Mouse (Mus musculus): Measurements from ENCODE around the gene Fbxo34. TPM values are rescaled to one million over a fixed set of nuclear protein-coding genes. Genes with fewer than 3 reads are reported as not detected.
A peak's percentile ranks its signal among the peaks of the same experiment; 100 is the strongest.

Gene Fbxo34
- polyA plus RNA-seq, 1 experiment from 2014 or later, result 24.8 TPM

- 68% methylated on average over 5 of the region's 5 CpGs for WGBS (ENCODE audit: insufficient replicate concordance)
- H3K4me1 ChIP-seq (ENCODE audit: control insufficient read depth, insufficient read depth, low read length), result no peaks in the 10 kb centered on the region
Observed at GRCm38 (mm10) chr14:47544286-47544685, 94.1 kb downstream of the Fbxo34 start.

DNA sequence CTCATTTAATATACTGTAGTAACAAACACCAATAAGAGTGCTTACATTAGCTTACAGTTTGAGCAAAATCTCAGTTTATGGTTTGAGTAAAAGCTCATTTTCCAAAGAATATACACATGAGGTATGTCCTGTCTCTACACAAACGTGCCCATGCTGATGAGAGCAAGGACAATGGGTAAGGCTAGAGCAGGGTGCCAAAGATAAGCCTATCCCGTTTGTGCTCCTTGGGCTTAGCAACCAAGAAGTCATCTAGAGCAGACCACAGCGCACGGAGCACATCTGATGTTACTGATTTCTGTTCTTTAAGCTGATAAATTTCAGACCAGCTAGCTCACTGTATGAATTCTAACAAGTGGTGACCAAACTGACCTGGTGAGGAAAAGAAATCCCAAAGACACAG lies 94.7 kb downstream of the Fbxo34 start:
- Histone ChIP-seq H3K27me3 (ENCODE audit: control insufficient read depth, insufficient read depth, low read length) (no peaks in the 10 kb centered on the region), H3K27ac (ENCODE audit: low read depth, low read length) (no peak overlapping the region), H3K4me2 (no peak overlapping the region), H3K4me1 (ENCODE audit: control insufficient read depth, insufficient read depth, low read length) (no peaks in the 10 kb centered on the region), H3K9ac (ENCODE audit: low read depth, low read length) (no peak overlapping the region), H3K4me3 (ENCODE audit: low read depth, low read length) (no peak overlapping the region), H3K9me3 (replicated peaks; ENCODE audit: control insufficient read depth, low read length) (no peaks in the 10 kb centered on the region), H3K36me3 (ENCODE audit: control insufficient read depth, insufficient read depth, low read length) (peaks cover 5% of the 10 kb centered on the region)
- no peak for ATAC-seq (replicated peaks; ENCODE audit: insufficient number of reproducible peaks, low FRiP score, low TSS enrichment)
- WGBS (ENCODE audit: insufficient replicate concordance), result 83% methylated on average over 4 of the region's 4 CpGs

More at GRCm38 (mm10) chr14:47544286-47544685, 94.1 kb downstream of the Fbxo34 start:
- Histone ChIP-seq H3K27ac (ENCODE audit: low read depth, low read length) (no peak overlapping the region), H3K27me3 (ENCODE audit: control insufficient read depth, insufficient read depth, low read length) (no peaks in the 10 kb centered on the region), H3K9ac (ENCODE audit: low read depth, low read length) (no peak overlapping the region), H3K36me3 (ENCODE audit: control insufficient read depth, insufficient read depth, low read length) (peaks cover 6% of the 10 kb centered on the region), H3K4me2 (no peak overlapping the region), H3K9me3 (replicated peaks; ENCODE audit: control insufficient read depth, low read length) (no peaks in the 10 kb centered on the region), H3K4me3 (ENCODE audit: low read depth, low read length) (no peak overlapping the region)
- no peak for ATAC-seq (replicated peaks; ENCODE audit: insufficient number of reproducible peaks, low FRiP score, low TSS enrichment)

DNA sequence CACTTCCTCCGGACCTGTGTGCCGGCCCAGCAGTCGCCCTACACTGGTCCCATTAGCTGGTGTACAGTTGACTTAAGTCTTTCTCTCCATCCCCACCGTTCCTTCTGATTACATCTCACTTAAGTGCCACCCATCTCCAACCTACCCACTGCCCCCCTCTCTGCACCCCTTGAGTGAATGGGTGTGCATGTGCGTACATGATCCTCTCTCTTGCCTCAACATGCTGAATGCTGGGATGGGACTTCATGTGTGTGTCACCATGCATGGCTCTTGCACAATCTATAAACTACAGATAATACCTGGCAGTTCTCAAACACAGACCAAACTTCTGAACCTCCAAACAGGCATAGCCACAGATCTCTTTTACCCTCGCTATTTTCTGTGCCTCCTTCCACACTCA lies 101.4 kb downstream of the Fbxo34 start:
- Histone ChIP-seq H3K27ac (ENCODE audit: low read depth, low read length) (no peak overlapping the region), H3K9me3 (replicated peaks; ENCODE audit: control insufficient read depth, low read length) (no peaks in the 10 kb centered on the region), H3K9ac (ENCODE audit: low read depth, low read length) (no peak overlapping the region), H3K4me3 (ENCODE audit: low read depth, low read length) (no peak overlapping the region), H3K27me3 (ENCODE audit: control insufficient read depth, insufficient read depth, low read length) (no peaks in the 10 kb centered on the region), H3K4me1 (ENCODE audit: control insufficient read depth, insufficient read depth, low read length) (no peaks in the 10 kb centered on the region), H3K36me3 (ENCODE audit: control insufficient read depth, insufficient read depth, low read length) (0 out of 2 replicates have a peak, but pooled peaks cover 3% of the 10 kb centered on the region), H3K4me2 (no peak overlapping the region)
- WGBS (ENCODE audit: insufficient replicate concordance), result 92% methylated on average over 6 of the region's 6 CpGs
- no peak for ATAC-seq (replicated peaks; ENCODE audit: insufficient number of reproducible peaks, low FRiP score, low TSS enrichment)

- no peak overlapping the region for H3K9ac ChIP-seq (ENCODE audit: low read depth, low read length)
- H3K4me3 ChIP-seq (ENCODE audit: low read depth, low read length), result no peak overlapping the region
- ATAC-seq (replicated peaks; ENCODE audit: insufficient number of reproducible peaks, low FRiP score, low TSS enrichment), result no peak
- H3K4me2 ChIP-seq, result no peak overlapping the region
- no peaks in the 10 kb centered on the region for H3K4me1 ChIP-seq (ENCODE audit: control insufficient read depth, insufficient read depth, low read length)
- 83% methylated on average over 2 of the region's 2 CpGs for whole genome bisulfite sequencing (ENCODE audit: insufficient replicate concordance)
- H3K27me3 ChIP-seq (ENCODE audit: control insufficient read depth, insufficient read depth, low read length), result no peaks in the 10 kb centered on the region
- no peak overlapping the region for H3K27ac ChIP-seq (ENCODE audit: low read depth, low read length)
- no peaks in the 10 kb centered on the region for H3K9me3 ChIP-seq (replicated peaks; ENCODE audit: control insufficient read depth, low read length)
- 0 out of 2 replicates have a peak, but pooled peaks cover 2% of the 10 kb centered on the region for H3K36me3 ChIP-seq (ENCODE audit: control insufficient read depth, insufficient read depth, low read length)
Observed at GRCm38 (mm10) chr14:47553380-47553779, 103.2 kb downstream of the Fbxo34 start.

DNA sequence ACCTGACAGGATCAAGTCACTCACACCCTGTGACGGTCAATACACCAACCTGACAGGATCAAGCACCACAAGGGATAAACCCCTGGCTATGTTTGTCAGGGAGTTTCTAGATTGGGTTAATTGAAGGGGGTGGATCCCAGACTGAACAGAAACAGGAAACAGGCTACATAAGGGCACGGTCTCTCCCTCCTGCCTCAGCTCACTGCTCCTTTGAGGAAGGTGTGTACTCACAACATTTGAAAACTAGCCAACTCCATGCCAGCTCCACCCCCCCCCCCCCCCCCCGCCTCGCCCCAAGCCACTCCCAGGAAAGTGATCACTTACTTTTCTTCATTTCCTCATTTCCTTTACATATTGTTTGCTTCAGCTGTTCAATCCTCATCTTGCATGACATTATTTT lies 104.0 kb downstream of the Fbxo34 start:
- WGBS (ENCODE audit: insufficient replicate concordance), result 82% methylated on average over 4 of the region's 4 CpGs
- Histone ChIP-seq H3K9me3 (replicated peaks; ENCODE audit: control insufficient read depth, low read length) (no peaks in the 10 kb centered on the region), H3K36me3 (ENCODE audit: control insufficient read depth, insufficient read depth, low read length) (no peaks in the 10 kb centered on the region), H3K4me1 (ENCODE audit: control insufficient read depth, insufficient read depth, low read length) (no peaks in the 10 kb centered on the region), H3K27me3 (ENCODE audit: control insufficient read depth, insufficient read depth, low read length) (no peaks in the 10 kb centered on the region), H3K4me2 (no peak overlapping the region), H3K9ac (ENCODE audit: low read depth, low read length) (no peak overlapping the region), H3K27ac (ENCODE audit: low read depth, low read length) (no peak overlapping the region), H3K4me3 (ENCODE audit: low read depth, low read length) (no peak overlapping the region)
- ATAC-seq (replicated peaks; ENCODE audit: insufficient number of reproducible peaks, low FRiP score, low TSS enrichment), result no peak

DNA sequence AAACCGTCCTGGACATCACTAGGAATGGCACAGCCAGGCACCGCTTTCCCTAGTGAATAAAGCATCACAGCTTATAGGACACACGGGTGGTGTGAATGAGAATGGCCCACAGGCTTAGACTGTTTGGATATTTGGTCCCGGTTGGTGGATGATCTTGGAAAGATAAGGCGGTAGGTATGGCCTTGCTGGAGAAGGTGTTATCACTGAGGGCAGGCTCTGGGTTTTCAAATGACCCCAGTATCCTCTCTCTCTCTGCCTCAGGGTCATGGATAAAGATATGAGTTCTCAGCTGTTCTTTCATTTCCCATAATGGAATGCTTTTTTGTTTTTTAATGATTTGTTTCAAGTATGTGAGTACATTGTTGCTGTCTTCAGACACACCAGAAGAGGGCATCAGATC lies 105.0 kb downstream of the Fbxo34 start:
- Histone ChIP-seq H3K4me2 (no peak overlapping the region), H3K27ac (ENCODE audit: low read depth, low read length) (no peak overlapping the region), H3K9ac (ENCODE audit: low read depth, low read length) (no peak overlapping the region), H3K4me3 (ENCODE audit: low read depth, low read length) (no peak overlapping the region), H3K4me1 (ENCODE audit: control insufficient read depth, insufficient read depth, low read length) (no peaks in the 10 kb centered on the region), H3K36me3 (ENCODE audit: control insufficient read depth, insufficient read depth, low read length) (no peaks in the 10 kb centered on the region), H3K27me3 (ENCODE audit: control insufficient read depth, insufficient read depth, low read length) (no peaks in the 10 kb centered on the region), H3K9me3 (replicated peaks; ENCODE audit: control insufficient read depth, low read length) (no peaks in the 10 kb centered on the region)
- WGBS (ENCODE audit: insufficient replicate concordance), result 85% methylated on average over 5 of the region's 5 CpGs
- ATAC-seq (replicated peaks; ENCODE audit: insufficient number of reproducible peaks, low FRiP score, low TSS enrichment), result 0 out of 2 replicates have a peak, but pooled peaks have one; percentile 35

DNA sequence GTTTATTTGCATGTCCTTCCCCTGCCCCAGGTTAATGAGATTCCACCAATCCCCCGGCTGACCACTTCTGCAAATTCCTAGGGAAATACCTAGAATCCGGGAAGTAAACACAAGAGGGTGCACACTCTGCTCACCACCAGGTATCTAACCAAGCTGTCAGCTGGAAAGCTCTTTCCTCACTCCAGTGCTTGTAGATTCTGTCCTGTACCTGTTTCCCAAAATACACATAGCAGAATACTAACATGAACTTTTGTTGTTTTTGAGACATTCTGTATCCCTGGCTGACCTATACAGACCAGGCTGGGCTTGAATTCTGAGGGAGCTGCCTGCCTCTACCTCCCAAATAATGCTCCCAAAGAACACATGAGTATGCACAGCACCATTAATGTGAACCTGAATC lies 110.5 kb downstream of the Fbxo34 start:
- Histone ChIP-seq H3K9ac (ENCODE audit: low read depth, low read length) (no peak overlapping the region), H3K4me1 (ENCODE audit: control insufficient read depth, insufficient read depth, low read length) (no peaks in the 10 kb centered on the region), H3K4me2 (no peak overlapping the region), H3K9me3 (replicated peaks; ENCODE audit: control insufficient read depth, low read length) (no peaks in the 10 kb centered on the region), H3K36me3 (ENCODE audit: control insufficient read depth, insufficient read depth, low read length) (no peaks in the 10 kb centered on the region), H3K4me3 (ENCODE audit: low read depth, low read length) (no peak overlapping the region), H3K27me3 (ENCODE audit: control insufficient read depth, insufficient read depth, low read length) (no peaks in the 10 kb centered on the region), H3K27ac (ENCODE audit: low read depth, low read length) (no peak overlapping the region)
- WGBS (ENCODE audit: insufficient replicate concordance), result 80% methylated on average over 2 of the region's 2 CpGs
- ATAC-seq (replicated peaks; ENCODE audit: insufficient number of reproducible peaks, low FRiP score, low TSS enrichment), result no peak

DNA sequence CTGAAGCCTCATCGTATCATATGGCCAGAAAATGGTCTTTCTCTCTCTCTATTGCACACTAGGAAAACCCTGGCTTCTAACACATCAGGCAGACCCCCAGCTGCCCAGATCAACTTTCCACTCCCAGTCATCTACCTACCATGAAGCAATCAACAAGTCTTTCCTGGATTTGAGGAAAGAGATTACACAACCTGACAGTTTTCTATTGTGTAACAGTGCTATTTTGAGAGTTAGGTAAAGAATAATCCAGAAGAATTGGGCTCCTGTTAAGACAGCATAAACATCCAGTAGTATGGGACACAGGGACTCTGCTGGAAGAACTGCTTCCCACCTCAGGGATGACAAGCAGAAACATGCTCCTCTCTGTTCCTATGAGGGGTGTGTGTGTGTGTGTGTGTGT lies 112.3 kb downstream of the Fbxo34 start:
- Histone ChIP-seq H3K4me3 (ENCODE audit: low read depth, low read length) (no peak overlapping the region), H3K9me3 (replicated peaks; ENCODE audit: control insufficient read depth, low read length) (no peaks in the 10 kb centered on the region), H3K27me3 (ENCODE audit: control insufficient read depth, insufficient read depth, low read length) (no peaks in the 10 kb centered on the region), H3K9ac (ENCODE audit: low read depth, low read length) (no peak overlapping the region), H3K27ac (ENCODE audit: low read depth, low read length) (no peak overlapping the region), H3K4me1 (ENCODE audit: control insufficient read depth, insufficient read depth, low read length) (no peaks in the 10 kb centered on the region; the same call in 1 of the 2 replicates), H3K36me3 (ENCODE audit: control insufficient read depth, insufficient read depth, low read length) (no peaks in the 10 kb centered on the region), H3K4me2 (no peak overlapping the region)
- WGBS (ENCODE audit: insufficient replicate concordance), result 93% methylated on average over 1 of the region's 1 CpGs
- ATAC-seq (replicated peaks; ENCODE audit: insufficient number of reproducible peaks, low FRiP score, low TSS enrichment), result no peak

DNA sequence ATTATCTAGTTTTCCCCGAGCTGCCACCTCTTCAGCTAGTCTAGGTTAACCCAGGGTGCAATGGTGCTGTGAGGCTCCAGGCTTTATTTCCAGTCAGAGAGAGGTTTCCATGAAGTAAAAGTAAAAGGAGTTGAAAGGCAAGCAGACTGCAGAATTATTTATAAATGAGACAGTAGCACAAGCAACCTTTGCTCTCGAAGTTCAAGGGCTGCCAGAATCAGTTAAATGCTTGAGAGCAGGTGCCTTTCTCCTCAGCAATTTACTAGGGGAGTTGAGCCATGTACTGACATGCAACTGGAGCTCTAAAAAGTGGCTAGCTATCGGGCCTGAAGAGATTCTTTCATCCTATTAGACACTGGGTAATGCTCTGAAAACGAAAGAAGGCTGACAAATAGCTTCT lies 112.9 kb downstream of the Fbxo34 start:
- 72% methylated on average over 4 of the region's 4 CpGs for WGBS (ENCODE audit: insufficient replicate concordance)

More for the DNA sequence above, 112.9 kb downstream of the Fbxo34 start:
- no peaks in the 10 kb centered on the region; the same call in 1 of the 2 replicates for H3K4me1 ChIP-seq (ENCODE audit: control insufficient read depth, insufficient read depth, low read length)
- no peak overlapping the region for H3K27ac ChIP-seq (ENCODE audit: low read depth, low read length)
- H3K4me2 ChIP-seq, result no peak overlapping the region
- H3K9me3 ChIP-seq (replicated peaks; ENCODE audit: control insufficient read depth, low read length), result no peaks in the 10 kb centered on the region
- H3K4me3 ChIP-seq (ENCODE audit: low read depth, low read length), result no peak overlapping the region
- no peak overlapping the region for H3K9ac ChIP-seq (ENCODE audit: low read depth, low read length)
- no peaks in the 10 kb centered on the region for H3K36me3 ChIP-seq (ENCODE audit: control insufficient read depth, insufficient read depth, low read length)
- no peak for ATAC-seq (replicated peaks; ENCODE audit: insufficient number of reproducible peaks, low FRiP score, low TSS enrichment)
- no peaks in the 10 kb centered on the region for H3K27me3 ChIP-seq (ENCODE audit: control insufficient read depth, insufficient read depth, low read length)
